Mouse (Mus musculus) adrenal gland (tissue): ENCODE measurements around the gene Dcdc2c.

ENCODE experiments used
- intact Hi-C: fragments of 180-260 bp; cut with DNase I; formaldehyde crosslinking; loops from one replicate; pipeline ENCODE4 v1.15.1; 2025
- long read RNA-seq, 2 experiments: library from polyadenylated mRNA; unstranded; transcript quantifications; one replicate each; pipeline ENCODE4 v2.0.0; 2020; ENCODE audit warnings: borderline replicate concordance in 1 of 2; ENCODE audit not compliant: insufficient replicate concordance in 1 of 2

Gene Dcdc2c
- long read RNA-seq, experiment 1: 0 reads
- long read RNA-seq, experiment 2: 0 reads

GRCm38 (mm10) chr12:28552299-28552698 lies at the start of gene Dcdc2c:
Gene Dcdc2c (minus strand): TSS chr12:28552399.
- intact Hi-C loops: no loop called here

- intact Hi-C loops: no loop called here
These were observed 46.4 kb upstream of the Dcdc2c start for GRCm38 (mm10) chr12:28598526-28598991.

GRCm38 (mm10) chr12:28598110-28598509 lies 45.9 kb upstream of the Dcdc2c start:
- intact Hi-C loops: no loop called here

- intact Hi-C loops: no loop called here
These were observed 45.5 kb upstream of the Dcdc2c start for GRCm38 (mm10) chr12:28597699-28598098.

- intact Hi-C loops: no loop called here
These were observed 44.7 kb upstream of the Dcdc2c start for GRCm38 (mm10) chr12:28596851-28597250.

- intact Hi-C loops: no loop called here
These were observed 38.2 kb upstream of the Dcdc2c start for GRCm38 (mm10) chr12:28590428-28590827.

GRCm38 (mm10) chr12:28589090-28589868 lies 37.1 kb upstream of the Dcdc2c start:
- intact Hi-C loops: loop anchor here (10.0 kb wide), 1 partner anchor 1296 kb away; no protein-coding TSS in a partner anchor

- intact Hi-C loops: loop anchor here (10.0 kb wide), 1 partner anchor 1297 kb away; no protein-coding TSS in a partner anchor
These were observed 35.8 kb upstream of the Dcdc2c start for GRCm38 (mm10) chr12:28587949-28588348.

- intact Hi-C loops: loop anchor here (10.0 kb wide), 1 partner anchor 1301 kb away; no protein-coding TSS in a partner anchor
These were observed 31.8 kb upstream of the Dcdc2c start for GRCm38 (mm10) chr12:28584036-28584435.

- intact Hi-C loops: loop anchor here (10.0 kb wide), 1 partner anchor 1302 kb away; no protein-coding TSS in a partner anchor
These were observed 30.2 kb upstream of the Dcdc2c start, which contains the start of gene Allc for GRCm38 (mm10) chr12:28582423-28582822. Gene Allc (minus strand): TSS chr12:28582523.

- intact Hi-C loops: no loop called here
These were observed 26.9 kb upstream of the Dcdc2c start for GRCm38 (mm10) chr12:28579132-28579531.

GRCm38 (mm10) chr12:28578147-28578546 lies 25.9 kb upstream of the Dcdc2c start:
- intact Hi-C loops: no loop called here

- intact Hi-C loops: no loop called here
These were observed 23.3 kb upstream of the Dcdc2c start for GRCm38 (mm10) chr12:28575366-28576070.

GRCm38 (mm10) chr12:28572241-28572640 lies 20.0 kb upstream of the Dcdc2c start:
- intact Hi-C loops: no loop called here

GRCm38 (mm10) chr12:28551775-28552174 lies 424 bp downstream of the Dcdc2c start:
- intact Hi-C loops: no loop called here

GRCm38 (mm10) chr12:28548887-28549286 lies 3.3 kb downstream of the Dcdc2c start:
- intact Hi-C loops: no loop called here

- intact Hi-C loops: no loop called here
These were observed 37.9 kb downstream of the Dcdc2c start for GRCm38 (mm10) chr12:28514264-28514775.

GRCm38 (mm10) chr12:28509699-28510280 lies 42.4 kb downstream of the Dcdc2c start:
- intact Hi-C loops: no loop called here

- intact Hi-C loops: no loop called here
These were observed 57.9 kb downstream of the Dcdc2c start for GRCm38 (mm10) chr12:28494289-28494688.

- intact Hi-C loops: no loop called here
These were observed 69.6 kb downstream of the Dcdc2c start for GRCm38 (mm10) chr12:28482483-28483160.

- intact Hi-C loops: no loop called here
These were observed 91.2 kb downstream of the Dcdc2c start for GRCm38 (mm10) chr12:28460951-28461431.
